Mouse (Mus musculus): ENCODE data around the gene Acy3. TPM values are rescaled to one million over a fixed set of nuclear protein-coding genes. Genes with fewer than 3 reads are reported as not detected.
"Not testable (repeated sequence)": the region's sequence is repeated elsewhere in the genome, so short reads cannot be mapped to it uniquely, and the experiment has no call there.

The Acy3 gene
- polyA plus RNA-seq, 1 experiment from 2014 or later, result 3.2 TPM

- H3K4me2 ChIP-seq (ENCODE audit: low read depth), result no peak overlapping the region
- H3K4me3 ChIP-seq (ENCODE audit: low read depth, low read length), result no peak overlapping the region
- H3K27me3 ChIP-seq (ENCODE audit: control insufficient read depth, insufficient read depth, low read length), result no peaks in the 10 kb centered on the region
- no peak for DNase-seq (ENCODE audit: low spot score)
- no peaks in the 10 kb centered on the region for H3K36me3 ChIP-seq (ENCODE audit: control insufficient read depth, insufficient read depth, low read length)
- H3K9me3 ChIP-seq (ENCODE audit: control insufficient read depth, low read length), result no peaks in the 10 kb centered on the region
- WGBS, result 48% methylated on average over 1 of the region's 1 CpGs
- no peak for ATAC-seq (ENCODE audit: insufficient read depth, low FRiP score, low TSS enrichment)
- H3K4me1 ChIP-seq (ENCODE audit: control insufficient read depth, insufficient read depth, low read length), result no peaks in the 10 kb centered on the region
- no peak overlapping the region for H3K9ac ChIP-seq (ENCODE audit: low read length)
- H3K27ac ChIP-seq (ENCODE audit: low read depth, low read length), result no peak overlapping the region
Observed at GRCm38 (mm10) chr19:3952099-3952498, 34.3 kb upstream of the Acy3 start.

DNA sequence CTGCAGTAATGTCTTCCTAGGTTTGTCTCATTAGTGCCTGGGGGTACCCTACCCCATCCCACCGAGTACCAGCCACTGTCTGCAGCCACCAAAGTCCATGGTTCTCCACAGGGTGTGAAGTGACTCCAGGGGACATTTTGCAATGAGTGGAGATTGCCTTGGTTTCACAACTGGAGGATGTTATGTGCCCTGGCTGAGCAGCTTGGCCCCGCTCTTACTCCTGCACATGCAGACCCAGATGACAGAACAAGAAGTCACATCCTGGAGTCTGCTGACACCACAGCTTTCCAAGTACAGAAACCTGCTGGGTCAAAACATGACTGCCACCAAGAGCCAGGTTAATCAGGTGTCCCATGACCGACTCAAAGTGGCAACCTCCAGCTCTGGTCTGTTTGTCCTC, 31.3 kb upstream of the Acy3 start:
- Histone ChIP-seq H3K9ac (ENCODE audit: low read length) (no peak overlapping the region), H3K4me2 (ENCODE audit: low read depth) (no peak overlapping the region), H3K27me3 (ENCODE audit: control insufficient read depth, insufficient read depth, low read length) (no peaks in the 10 kb centered on the region), H3K9me3 (ENCODE audit: control insufficient read depth, low read length) (no peaks in the 10 kb centered on the region), H3K36me3 (ENCODE audit: control insufficient read depth, insufficient read depth, low read length) (no peaks in the 10 kb centered on the region), H3K4me3 (ENCODE audit: low read depth, low read length) (no peak overlapping the region), H3K27ac (ENCODE audit: low read depth, low read length) (no peak overlapping the region), H3K4me1 (ENCODE audit: control insufficient read depth, insufficient read depth, low read length) (no peaks in the 10 kb centered on the region)
- no peak for ATAC-seq (ENCODE audit: insufficient read depth, low FRiP score, low TSS enrichment)
- DNase-seq (ENCODE audit: low spot score), result no peak
- 77% methylated on average over 3 of the region's 3 CpGs for WGBS

GRCm38 (mm10) chr19:3955804-3956203, 30.6 kb upstream of the Acy3 start:
- DNase-seq (ENCODE audit: low spot score), result no peak
- H3K9ac ChIP-seq (ENCODE audit: low read length), result no peak overlapping the region
- H3K4me2 ChIP-seq (ENCODE audit: low read depth), result no peak overlapping the region
- no peaks in the 10 kb centered on the region for H3K9me3 ChIP-seq (ENCODE audit: control insufficient read depth, low read length)
- H3K4me3 ChIP-seq (ENCODE audit: low read depth, low read length), result no peak overlapping the region
- ATAC-seq (ENCODE audit: insufficient read depth, low FRiP score, low TSS enrichment), result no peak
- no peaks in the 10 kb centered on the region for H3K36me3 ChIP-seq (ENCODE audit: control insufficient read depth, insufficient read depth, low read length)
- 53% methylated on average over 4 of the region's 4 CpGs for WGBS
- no peaks in the 10 kb centered on the region for H3K27me3 ChIP-seq (ENCODE audit: control insufficient read depth, insufficient read depth, low read length)
- H3K27ac ChIP-seq (ENCODE audit: low read depth, low read length), result no peak overlapping the region
- H3K4me1 ChIP-seq (ENCODE audit: control insufficient read depth, insufficient read depth, low read length), result no peaks in the 10 kb centered on the region

- H3K27ac ChIP-seq (ENCODE audit: low read depth, low read length); H3K9me3 ChIP-seq (ENCODE audit: control insufficient read depth, low read length); DNase-seq (ENCODE audit: low spot score); ATAC-seq (ENCODE audit: insufficient read depth, low FRiP score, low TSS enrichment); H3K4me2 ChIP-seq (ENCODE audit: low read depth); H3K4me3 ChIP-seq (ENCODE audit: low read depth, low read length); H3K27me3 ChIP-seq (ENCODE audit: control insufficient read depth, insufficient read depth, low read length); H3K36me3 ChIP-seq (ENCODE audit: control insufficient read depth, insufficient read depth, low read length); H3K9ac ChIP-seq (ENCODE audit: low read length); H3K4me1 ChIP-seq (ENCODE audit: control insufficient read depth, insufficient read depth, low read length): not testable (repeated sequence)
- WGBS, result 77% methylated on average over 4 of the region's 5 CpGs
Observed at GRCm38 (mm10) chr19:3957296-3958036, 28.9 kb upstream of the Acy3 start.

DNA sequence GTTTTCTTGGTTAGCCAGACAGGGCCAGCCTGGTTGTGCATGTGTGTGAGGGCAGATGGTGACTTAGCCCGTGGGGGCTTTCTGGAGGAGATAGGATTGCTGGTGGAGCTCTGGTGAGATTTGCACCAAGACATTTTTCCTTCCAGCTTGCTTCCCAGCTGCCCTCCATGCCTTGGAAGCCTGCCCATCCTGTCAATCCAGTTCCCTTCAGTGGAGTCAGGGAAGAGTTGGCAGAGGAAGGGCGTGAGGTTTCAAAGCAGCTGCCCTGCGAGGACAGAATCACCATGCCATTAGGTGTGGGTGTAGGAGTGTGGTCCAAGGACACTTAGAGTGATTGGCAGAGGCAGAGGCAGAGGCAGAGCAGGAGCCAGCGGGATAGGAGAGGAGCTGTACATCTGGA, 27.9 kb upstream of the Acy3 start, which contains the start of gene Aldh3b3:
Gene Aldh3b3, plus strand, starts transcription at position 176 of the 400 bp plus-strand sequence.
- no peaks in the 10 kb centered on the region for H3K27me3 ChIP-seq (ENCODE audit: control insufficient read depth, insufficient read depth, low read length)
- H3K4me2 ChIP-seq (ENCODE audit: low read depth), result no peak within 1 kb of the TSS
- H3K36me3 ChIP-seq (ENCODE audit: control insufficient read depth, insufficient read depth, low read length), result no peaks in the 10 kb centered on the region
- 80% methylated on average over 4 of the region's 4 CpGs for WGBS
- no peak for DNase-seq (ENCODE audit: low spot score)
- H3K27ac ChIP-seq (ENCODE audit: low read depth, low read length), result no peak within 1 kb of the TSS
- ATAC-seq (ENCODE audit: insufficient read depth, low FRiP score, low TSS enrichment), result no peak
- no peaks in the 10 kb centered on the region for H3K4me1 ChIP-seq (ENCODE audit: control insufficient read depth, insufficient read depth, low read length)
- H3K9ac ChIP-seq (ENCODE audit: low read length), result no peak within 1 kb of the TSS
- no peaks in the 10 kb centered on the region for H3K9me3 ChIP-seq (ENCODE audit: control insufficient read depth, low read length)
- H3K4me3 ChIP-seq (ENCODE audit: low read depth, low read length), result no peak within 1 kb of the TSS

- H3K4me1 ChIP-seq (ENCODE audit: control insufficient read depth, insufficient read depth, low read length), result no peaks in the 10 kb centered on the region
- H3K4me2 ChIP-seq (ENCODE audit: low read depth), result no peak overlapping the region
- no peaks in the 10 kb centered on the region for H3K27me3 ChIP-seq (ENCODE audit: control insufficient read depth, insufficient read depth, low read length)
- no peak for ATAC-seq (ENCODE audit: insufficient read depth, low FRiP score, low TSS enrichment)
- H3K9ac ChIP-seq (ENCODE audit: low read length), result no peak overlapping the region
- no peak for DNase-seq (ENCODE audit: low spot score)
- no peak overlapping the region for H3K4me3 ChIP-seq (ENCODE audit: low read depth, low read length)
- H3K36me3 ChIP-seq (ENCODE audit: control insufficient read depth, insufficient read depth, low read length), result no peaks in the 10 kb centered on the region
- H3K9me3 ChIP-seq (ENCODE audit: control insufficient read depth, low read length), result no peaks in the 10 kb centered on the region
- H3K27ac ChIP-seq (ENCODE audit: low read depth, low read length), result no peak overlapping the region
Observed at GRCm38 (mm10) chr19:3959030-3959429, 27.3 kb upstream of the Acy3 start.

DNA sequence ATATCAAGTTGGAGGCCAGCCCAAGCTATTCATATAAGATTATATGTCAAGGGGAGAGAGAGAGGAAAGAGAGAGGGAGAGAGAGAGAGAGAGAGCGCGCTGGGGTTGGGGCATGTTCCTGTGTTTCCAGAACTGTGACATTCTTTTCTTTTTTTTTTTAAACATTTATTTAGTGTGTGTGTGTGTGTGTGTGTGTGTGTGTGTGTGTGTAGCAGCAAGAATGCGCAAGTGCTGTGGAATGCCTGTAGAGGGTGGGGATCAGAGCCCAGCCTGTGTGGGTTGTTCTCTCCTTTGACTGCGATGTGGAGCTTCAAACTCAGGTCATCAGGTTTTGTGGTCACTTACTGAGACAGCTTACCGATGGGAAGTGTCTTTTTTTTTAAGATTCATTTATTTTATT, 26.2 kb upstream of the Acy3 start:
- Histone ChIP-seq H3K27me3 (ENCODE audit: control insufficient read depth, insufficient read depth, low read length) (no peaks in the 10 kb centered on the region), H3K27ac (ENCODE audit: low read depth, low read length) (no peak overlapping the region), H3K36me3 (ENCODE audit: control insufficient read depth, insufficient read depth, low read length) (no peaks in the 10 kb centered on the region), H3K4me2 (ENCODE audit: low read depth) (no peak overlapping the region), H3K9ac (ENCODE audit: low read length) (no peak overlapping the region), H3K4me1 (ENCODE audit: control insufficient read depth, insufficient read depth, low read length) (no peaks in the 10 kb centered on the region), H3K9me3 (ENCODE audit: control insufficient read depth, low read length) (no peaks in the 10 kb centered on the region), H3K4me3 (ENCODE audit: low read depth, low read length) (no peak overlapping the region)
- DNase-seq (ENCODE audit: low spot score) (no peak), ATAC-seq (ENCODE audit: insufficient read depth, low FRiP score, low TSS enrichment) (no peak)
- 94% methylated on average over 5 of the region's 5 CpGs for WGBS

DNA sequence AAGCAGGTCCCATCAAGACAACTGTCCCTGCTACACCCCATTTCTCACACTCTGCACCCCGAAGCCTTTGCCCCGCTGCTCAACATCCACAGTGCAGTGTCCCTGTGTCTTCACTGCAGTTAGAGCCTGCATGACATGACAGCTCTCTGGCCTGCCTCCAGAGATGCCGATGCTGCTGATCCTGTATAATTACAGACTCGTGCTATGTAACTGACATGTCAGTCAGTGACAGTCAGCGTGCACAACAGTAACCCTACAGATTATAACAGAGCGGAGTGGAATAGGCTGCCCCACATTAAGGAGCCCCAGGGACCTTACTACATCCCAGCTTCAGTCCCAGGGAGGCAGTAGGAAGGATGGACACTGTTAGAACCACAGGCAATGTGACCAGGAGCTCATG, 24.6 kb upstream of the Acy3 start:
- WGBS, result 88% methylated on average over 6 of the region's 6 CpGs
- ATAC-seq (ENCODE audit: insufficient read depth, low FRiP score, low TSS enrichment), result not testable (repeated sequence)

DNA sequence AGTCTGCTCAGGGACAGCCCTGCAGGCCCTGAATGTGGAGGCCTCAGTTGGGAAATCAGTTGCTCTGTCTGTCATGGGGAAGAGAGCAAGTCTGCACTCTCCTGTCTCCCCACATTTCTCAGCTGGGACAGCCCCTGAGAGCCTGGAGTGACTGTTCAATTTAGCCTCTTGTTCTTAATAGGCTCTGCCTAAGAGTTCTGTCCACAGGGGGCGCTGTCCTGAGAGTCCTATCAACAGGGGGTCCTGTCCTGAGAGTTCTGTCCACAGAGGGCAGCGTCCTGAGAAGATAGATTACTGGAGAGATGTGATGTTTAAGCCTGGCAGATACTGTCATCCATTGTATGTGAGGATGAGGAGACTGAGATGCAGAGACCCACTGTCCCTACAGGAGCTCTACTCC, 23.9 kb upstream of the Acy3 start:
- H3K4me3 ChIP-seq (ENCODE audit: low read depth, low read length), result no peak overlapping the region
- no peaks in the 10 kb centered on the region for H3K36me3 ChIP-seq (ENCODE audit: control insufficient read depth, insufficient read depth, low read length)
- no peak overlapping the region for H3K9ac ChIP-seq (ENCODE audit: low read length)
- DNase-seq (ENCODE audit: low spot score) (no peak), ATAC-seq (ENCODE audit: insufficient read depth, low FRiP score, low TSS enrichment) (no peak)
- H3K27ac ChIP-seq (ENCODE audit: low read depth, low read length), result no peak overlapping the region
- no peaks in the 10 kb centered on the region for H3K4me1 ChIP-seq (ENCODE audit: control insufficient read depth, insufficient read depth, low read length)
- no peaks in the 10 kb centered on the region for H3K27me3 ChIP-seq (ENCODE audit: control insufficient read depth, insufficient read depth, low read length)
- WGBS, result 14% methylated on average over 2 of the region's 2 CpGs
- no peak overlapping the region for H3K4me2 ChIP-seq (ENCODE audit: low read depth)
- H3K9me3 ChIP-seq (ENCODE audit: control insufficient read depth, low read length), result no peaks in the 10 kb centered on the region

More for the DNA sequence above, 24.6 kb upstream of the Acy3 start:
- not testable (repeated sequence) for H3K27me3 ChIP-seq (ENCODE audit: control insufficient read depth, insufficient read depth, low read length); H3K4me2 ChIP-seq (ENCODE audit: low read depth); DNase-seq (ENCODE audit: low spot score); H3K36me3 ChIP-seq (ENCODE audit: control insufficient read depth, insufficient read depth, low read length); H3K9me3 ChIP-seq (ENCODE audit: control insufficient read depth, low read length); H3K4me3 ChIP-seq (ENCODE audit: low read depth, low read length); H3K27ac ChIP-seq (ENCODE audit: low read depth, low read length); H3K9ac ChIP-seq (ENCODE audit: low read length); H3K4me1 ChIP-seq (ENCODE audit: control insufficient read depth, insufficient read depth, low read length)
